Mouse (Mus musculus) embryonic stem cell, embryonic (primary cell): ENCODE data around the gene Hist1h4f.
"Not testable (repeated sequence)": the region's sequence is repeated elsewhere in the genome, so short reads cannot be mapped to it uniquely, and the experiment has no call there.

ENCODE experiments used
- CTCF ChIA-PET, 4 experiments: fragments of 300-600 bp in 2 of 4; fragments of 350-600 bp in 2 of 4; sonication (Branson Sonifier 250); formaldehyde crosslinking; loops; one replicate each; lab custom pipeline; 2022; ENCODE audit warnings: inconsistent platforms in 2 of 4; lab: Charles Lee
- POLR2A ChIA-PET, 4 experiments: fragments of 300-600 bp in 2 of 4; fragments of 350-600 bp in 2 of 4; sonication (Branson Sonifier 250); formaldehyde crosslinking; loops; one replicate each; lab custom pipeline; 2022; ENCODE audit warnings: antibody characterized with exemption in 4 of 4, inconsistent platforms in 1 of 4; lab: Charles Lee

Hist1h4f gene

GRCm38 (mm10) chr13:23551146-23551834, at the start of gene Hist1h4f:
TSS of gene Hist1h4f (minus strand) at chr13:23551648.
- POLR2A ChIA-PET: interaction anchor here (0.5 to 11.8 kb wide), 86 partner anchors 9 to 1769 kb away, joined by 3 to 692 read pairs (median 6); partner anchors contain the start of genes Hist1h2af (in 4 of the 4), Hist1h3g (in 4 of the 4), Hist1h2ac (in 3 of the 4) and Hist1h2ad (in 3 of the 4)
- CTCF ChIA-PET: interaction anchor here in 1 of 4 experiments (1.2 kb wide), 1 partner anchor 146 kb away, joined by 3 read pairs; no protein-coding TSS in a partner anchor

- ChIA-PET CTCF (interaction anchor here in 3 of 4 experiments (0.5 to 3.3 kb wide), 17 partner anchors 11 to 684 kb away, joined by 3 to 13 read pairs (median 4); partner anchors contain the start of genes Abt1 (in 1 of the 3) and Hist1h2be (in 1 of the 3)), POLR2A (interaction anchor here (0.6 to 29.6 kb wide), 34 partner anchors 12 to 291 kb away, joined by 3 to 794 read pairs (median 4); partner anchors contain the start of genes Hist1h2ae (in 3 of the 4), Hist1h2bg (in 3 of the 4), Hist1h4d (in 3 of the 4) and Hist1h2ac (in 2 of the 4))
Observed at GRCm38 (mm10) chr13:23597957-23598356, 46.5 kb upstream of the Hist1h4f start.

DNA sequence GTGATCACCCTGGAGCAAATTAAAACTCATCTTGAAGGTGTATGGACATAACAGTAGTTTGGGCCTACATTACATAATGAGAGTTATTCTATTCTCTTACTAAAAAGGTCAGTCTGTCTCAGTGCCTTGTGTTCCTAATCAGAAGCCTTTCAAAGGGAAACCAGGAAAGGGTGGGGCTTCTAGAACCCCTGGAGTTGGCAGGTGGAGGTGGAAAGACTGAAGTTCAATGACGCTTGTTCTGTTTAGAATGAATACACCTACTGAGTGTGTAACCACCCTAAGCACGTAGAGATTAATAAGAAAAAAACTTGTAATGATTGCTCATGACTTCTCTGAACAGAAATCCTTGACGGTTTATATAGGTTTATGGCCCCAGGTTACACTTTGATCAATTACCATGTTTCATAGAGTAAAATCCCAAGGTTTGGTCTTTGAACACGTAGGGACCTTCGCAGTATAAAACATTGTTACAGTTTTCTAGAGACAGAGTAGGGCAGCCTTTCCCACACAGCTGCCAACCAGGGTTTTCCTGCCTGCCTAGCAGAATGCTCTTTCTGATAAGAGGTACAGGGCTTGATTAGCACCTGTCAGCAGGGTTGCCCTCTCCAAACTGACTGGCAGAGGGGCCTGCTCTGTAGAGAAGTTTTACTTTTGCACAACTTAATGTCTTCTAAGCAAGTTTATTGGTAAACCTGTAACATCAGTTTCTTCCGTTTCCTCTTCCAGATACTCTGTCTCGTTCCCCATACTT, 44.3 kb upstream of the Hist1h4f start:
- ChIA-PET CTCF (interaction anchor here in 1 of 4 experiments (1.1 kb wide), 1 partner anchor 171 kb away, joined by 3 read pairs; no protein-coding TSS in a partner anchor), POLR2A (interaction anchor here (0.5 to 29.6 kb wide), 28 partner anchors 8 to 1730 kb away, joined by 3 to 794 read pairs (median 6); partner anchors contain the start of genes Hist1h4d (in 3 of the 4), Hist1h2ac (in 2 of the 4), Hist1h2ae (in 2 of the 4) and Hist1h2af (in 2 of the 4))

- ChIA-PET POLR2A (interaction anchor here (0.5 to 29.6 kb wide), 32 partner anchors 8 to 1729 kb away, joined by 3 to 794 read pairs (median 6); partner anchors contain the start of genes Hist1h4d (in 3 of the 4), Hist1h2ac (in 2 of the 4), Hist1h2ae (in 2 of the 4) and Hist1h2af (in 2 of the 4)), CTCF (interaction anchor here in 1 of 4 experiments (1.1 kb wide), 1 partner anchor 171 kb away, joined by 3 read pairs; no protein-coding TSS in a partner anchor)
Observed at GRCm38 (mm10) chr13:23595185-23595584, 43.7 kb upstream of the Hist1h4f start.

DNA sequence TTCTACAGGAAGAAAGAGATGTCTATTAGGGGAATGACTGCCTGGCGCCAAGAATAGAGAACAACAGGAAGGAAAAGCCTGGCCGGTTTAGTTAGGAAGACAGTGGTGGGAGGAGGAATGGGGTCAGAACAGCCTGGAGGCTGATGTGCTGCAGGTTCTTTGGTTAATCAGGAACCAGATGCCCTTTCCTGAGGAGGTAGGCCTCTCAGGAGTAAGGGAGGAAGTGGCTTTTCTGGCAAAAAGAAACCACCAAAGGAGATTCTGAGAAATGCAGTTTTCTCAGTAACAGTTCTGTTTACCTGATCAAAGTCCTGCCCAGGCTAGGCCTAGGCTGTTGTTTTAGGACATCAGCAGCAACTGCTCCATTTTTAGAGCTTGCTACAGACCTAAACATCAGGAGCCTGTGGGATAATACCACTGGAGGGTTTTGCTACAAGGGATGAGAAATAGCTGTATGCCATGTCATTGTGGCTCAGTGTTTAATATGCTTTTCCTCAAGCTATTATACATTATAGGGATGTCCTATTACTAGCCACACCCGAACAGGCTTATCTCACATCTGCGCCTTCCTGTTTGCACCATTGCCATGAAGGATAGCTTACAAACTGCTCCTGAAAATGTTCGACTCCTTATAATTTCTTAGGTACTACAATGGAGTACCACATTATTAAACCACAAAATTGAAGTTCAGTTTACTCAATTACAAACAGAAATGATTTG, 41.8 kb upstream of the Hist1h4f start:
- ChIA-PET CTCF (interaction anchor here in 2 of 4 experiments (0.5 to 1.6 kb wide), 2 partner anchors 8 to 192 kb away, joined by 3 to 7 read pairs; no protein-coding TSS in a partner anchor), POLR2A (interaction anchor here in 3 of 4 experiments (0.5 to 29.6 kb wide), 28 partner anchors 8 to 1550 kb away, joined by 3 to 794 read pairs (median 6); partner anchors contain the start of genes Hist1h4d (in 3 of the 3), Hist1h1e (in 2 of the 3), Hist1h2ac (in 2 of the 3) and Hist1h2ae (in 2 of the 3))

DNA sequence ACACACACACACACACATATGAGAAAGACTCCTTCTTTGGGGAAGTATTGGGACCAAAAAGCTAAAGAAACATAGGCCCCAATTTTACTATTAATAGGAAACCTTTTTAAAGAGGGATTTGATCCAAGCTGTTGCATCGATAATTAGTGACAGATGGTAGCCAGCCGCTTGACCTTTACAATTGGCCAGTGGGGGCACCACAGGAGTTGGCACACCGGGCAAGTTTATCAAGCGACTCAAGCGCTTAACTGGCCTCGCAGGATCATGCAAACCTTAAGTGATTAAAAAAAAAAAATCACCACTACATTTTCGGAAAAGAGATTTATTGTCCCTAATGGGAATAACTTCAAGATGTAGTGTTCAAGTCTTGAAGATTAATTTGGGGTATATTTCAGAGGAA, 41.2 kb upstream of the Hist1h4f start:
- ChIA-PET POLR2A (interaction anchor here in 3 of 4 experiments (0.7 to 29.6 kb wide), 18 partner anchors 10 to 105 kb away, joined by 3 to 794 read pairs (median 16); partner anchors contain the start of genes Hist1h4d (in 3 of the 3), Hist1h4f (in 3 of the 3), Hist1h1e (in 2 of the 3) and Hist1h2ac (in 2 of the 3)), CTCF (no interaction called here)

DNA sequence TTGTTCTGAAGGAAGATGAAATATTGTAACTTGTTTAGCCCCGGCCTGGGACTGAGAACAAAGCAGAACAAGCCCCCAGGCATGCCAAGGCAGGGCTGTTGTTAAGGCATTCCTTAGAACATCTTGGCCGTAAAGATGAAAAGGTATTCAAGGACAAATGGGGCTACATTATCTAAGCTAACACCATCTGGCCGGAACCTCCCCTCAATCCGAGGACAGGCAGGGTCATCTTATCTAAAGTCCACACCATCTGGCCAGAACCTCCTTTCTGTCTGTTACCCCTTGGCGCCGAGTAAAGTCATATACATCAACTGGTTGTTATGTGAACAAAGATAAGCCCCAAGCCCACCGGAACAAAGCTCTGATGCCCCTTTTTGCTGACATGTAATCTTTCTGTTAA, 40.4 kb upstream of the Hist1h4f start:
- POLR2A ChIA-PET: interaction anchor here in 3 of 4 experiments (0.7 to 29.6 kb wide), 21 partner anchors 2 to 166 kb away, joined by 3 to 794 read pairs (median 7); partner anchors contain the start of genes Hist1h4d (in 3 of the 3), Hist1h4f (in 3 of the 3), Hist1h1e (in 2 of the 3) and Hist1h2ac (in 2 of the 3)
- CTCF ChIA-PET: not testable (repeated sequence)

GRCm38 (mm10) chr13:23591206-23591605, 39.8 kb upstream of the Hist1h4f start:
- CTCF ChIA-PET: no interaction called here
- POLR2A ChIA-PET: interaction anchor here (0.7 to 29.6 kb wide), 22 partner anchors 2 to 165 kb away, joined by 3 to 794 read pairs (median 6); partner anchors contain the start of genes Hist1h4d (in 4 of the 4), Hist1h1e (in 2 of the 4), Hist1h2ac (in 2 of the 4) and Hist1h2ae (in 2 of the 4)

GRCm38 (mm10) chr13:23586940-23587225, 35.4 kb upstream of the Hist1h4f start:
- POLR2A ChIA-PET: interaction anchor here (0.6 to 29.6 kb wide), 71 partner anchors 6 to 1806 kb away, joined by 3 to 794 read pairs (median 14); partner anchors contain the start of genes Hist1h2ae (in 4 of the 4), Hist1h2bg (in 4 of the 4), Hist1h1e (in 3 of the 4) and Hist1h2ac (in 3 of the 4)
- CTCF ChIA-PET: interaction anchor here in 3 of 4 experiments (0.5 to 1.5 kb wide), 3 partner anchors 11 to 185 kb away, joined by 3 read pairs; no protein-coding TSS in a partner anchor

GRCm38 (mm10) chr13:23586099-23586939, 34.9 kb upstream of the Hist1h4f start:
- ChIA-PET CTCF (interaction anchor here in 3 of 4 experiments (0.5 to 1.5 kb wide), 4 partner anchors 11 to 185 kb away, joined by 3 to 9 read pairs (median 3); no protein-coding TSS in a partner anchor), POLR2A (interaction anchor here (0.6 to 29.6 kb wide), 106 partner anchors 6 to 1865 kb away, joined by 3 to 794 read pairs (median 7); partner anchors contain the start of genes Hist1h2ac (in 4 of the 4), Hist1h2ae (in 4 of the 4), Hist1h2af (in 4 of the 4) and Hist1h2bc (in 4 of the 4))

DNA sequence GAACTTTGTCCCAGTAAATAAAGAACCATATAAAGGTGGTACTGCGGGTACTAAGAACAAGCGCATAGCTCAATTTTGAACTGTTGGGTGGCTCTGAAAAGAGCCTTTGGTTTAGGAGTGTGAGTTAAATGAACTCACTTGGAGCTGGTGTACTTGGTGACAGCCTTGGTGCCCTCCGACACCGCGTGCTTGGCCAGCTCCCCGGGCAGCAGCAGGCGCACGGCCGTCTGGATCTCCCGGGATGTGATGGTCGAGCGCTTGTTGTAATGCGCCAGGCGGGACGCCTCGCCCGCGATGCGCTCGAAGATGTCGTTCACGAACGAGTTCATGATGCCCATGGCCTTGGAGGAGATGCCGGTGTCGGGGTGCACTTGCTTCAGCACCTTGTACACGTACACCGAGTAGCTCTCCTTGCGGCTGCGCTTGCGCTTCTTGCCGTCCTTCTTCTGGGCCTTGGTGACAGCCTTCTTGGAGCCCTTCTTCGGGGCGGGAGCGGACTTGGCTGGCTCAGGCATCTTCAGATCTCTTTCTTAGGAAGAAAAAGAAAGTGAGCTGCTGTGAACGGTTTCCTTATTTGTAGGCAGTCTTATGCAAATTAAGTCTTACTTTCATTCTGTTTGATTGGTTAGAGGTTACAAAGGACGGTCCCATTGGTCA, 34.1 kb upstream of the Hist1h4f start:
- ChIA-PET POLR2A (interaction anchor here (0.6 to 29.6 kb wide), 117 partner anchors 5 to 1864 kb away, joined by 3 to 794 read pairs (median 8); partner anchors contain the start of genes Hist1h2ac (in 4 of the 4), Hist1h2ae (in 4 of the 4), Hist1h2af (in 4 of the 4) and Hist1h2bc (in 4 of the 4)), CTCF (interaction anchor here in 3 of 4 experiments (0.6 to 1.1 kb wide), 4 partner anchors 8 to 184 kb away, joined by 3 to 9 read pairs (median 4); no protein-coding TSS in a partner anchor)

DNA sequence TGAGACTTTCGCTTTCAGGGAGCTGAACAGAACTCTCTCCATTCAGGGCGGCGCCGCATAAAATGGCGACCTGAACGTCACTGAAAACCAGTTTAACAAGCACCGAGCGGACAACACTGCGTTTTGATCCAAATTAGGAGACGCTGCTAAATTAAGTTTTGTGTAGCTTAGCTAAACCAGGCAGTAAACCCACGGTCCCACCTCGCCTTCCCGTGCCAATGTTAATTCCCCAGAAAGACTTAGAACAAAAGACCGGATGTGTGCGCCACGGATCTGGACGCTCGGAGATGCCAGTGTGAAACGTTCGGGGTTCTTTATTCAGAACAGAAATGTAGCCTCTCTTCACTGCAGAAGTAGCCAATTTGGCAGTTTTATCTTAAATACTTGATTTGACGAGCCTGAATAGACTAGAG, 33.6 kb upstream of the Hist1h4f start:
- ChIA-PET POLR2A (interaction anchor here (0.6 to 29.6 kb wide), 103 partner anchors 4 to 1833 kb away, joined by 3 to 794 read pairs (median 9); partner anchors contain the start of genes Hist1h2ac (in 4 of the 4), Hist1h2ae (in 4 of the 4), Hist1h2bc (in 4 of the 4) and Hist1h2bg (in 4 of the 4)), CTCF (interaction anchor here in 2 of 4 experiments (1.0 to 1.1 kb wide), 3 partner anchors 9 to 183 kb away, joined by 3 to 4 read pairs (median 3); no protein-coding TSS in a partner anchor)

- CTCF ChIA-PET: interaction anchor here in 2 of 4 experiments (1.0 to 1.1 kb wide), 3 partner anchors 9 to 183 kb away, joined by 3 to 4 read pairs (median 3); no protein-coding TSS in a partner anchor
- POLR2A ChIA-PET: interaction anchor here (0.6 to 29.6 kb wide), 89 partner anchors 4 to 1832 kb away, joined by 3 to 794 read pairs (median 11); partner anchors contain the start of genes Hist1h2ac (in 4 of the 4), Hist1h2ae (in 4 of the 4), Hist1h2bc (in 4 of the 4) and Hist1h2bg (in 4 of the 4)
Observed at GRCm38 (mm10) chr13:23584331-23584730, 32.9 kb upstream of the Hist1h4f start.

DNA sequence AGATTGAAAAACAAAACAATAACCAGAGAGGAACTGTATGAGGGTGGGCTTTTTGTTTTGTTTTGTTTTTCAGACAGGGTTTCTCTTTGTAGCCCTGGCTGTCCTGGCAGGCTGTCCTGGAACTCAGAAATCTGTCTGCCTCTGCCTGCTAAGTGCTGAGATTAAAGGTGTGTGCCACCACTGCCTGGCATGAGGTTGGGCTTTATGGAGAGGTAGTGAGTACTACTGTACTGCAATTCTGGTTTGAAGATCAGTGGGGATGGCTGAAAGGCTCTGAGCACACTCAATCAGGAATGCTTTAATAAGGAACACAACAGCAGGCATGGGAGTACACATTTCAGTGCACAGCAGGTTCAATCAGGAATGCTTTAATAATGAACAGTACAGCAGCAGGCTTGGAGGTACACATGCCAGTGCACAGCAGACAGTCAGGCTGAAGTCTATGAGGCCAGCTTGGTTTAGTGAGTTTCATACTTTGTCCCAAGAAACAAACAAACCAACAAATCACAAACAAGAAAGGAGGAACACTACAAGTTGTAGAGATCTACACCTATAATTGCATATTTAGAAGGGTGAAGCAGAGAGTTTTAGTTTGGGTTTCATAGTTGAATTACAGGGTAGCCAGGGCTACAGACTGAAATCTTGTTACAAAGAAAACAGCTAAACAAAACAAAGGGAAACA, 32.1 kb upstream of the Hist1h4f start:
- ChIA-PET CTCF (no interaction called here), POLR2A (interaction anchor here (0.6 to 29.6 kb wide), 81 partner anchors 3 to 1862 kb away, joined by 3 to 794 read pairs (median 19); partner anchors contain the start of genes Hist1h1e (in 4 of the 4), Hist1h2ac (in 4 of the 4), Hist1h2ae (in 4 of the 4) and Hist1h2bc (in 4 of the 4))
